Mouse (Mus musculus) brain, embryonic 14.5 days (tissue): ENCODE measurements at regions not wholly inside any gene's neighbourhood (a gene's known extent, or its start where the extent isn't known, plus 50 kb on each side); places are given as distances from the start of the nearest gene placed in this dataset.

Source experiments
- CTCF ChIP-seq: fragments of 200-500 bp; IDR thresholded peaks from 2 replicates; pipeline ENCODE4 v1.5.1; 2012; ENCODE audit warnings: inconsistent platforms, mild to moderate bottlenecking, moderate library complexity, borderline replicate concordance; ENCODE audit not compliant: insufficient read depth, insufficient read length; ENCODE audit errors: extremely low read depth
- POLR2A ChIP-seq: fragments of 200-500 bp; IDR thresholded peaks from 2 replicates; pipeline ENCODE4 v1.6.1; 2012; ENCODE audit warnings: mild to moderate bottlenecking, inconsistent platforms, borderline replicate concordance; ENCODE audit not compliant: poor library complexity, insufficient read depth, insufficient read length, severe bottlenecking; ENCODE audit errors: extremely low read depth

- TF ChIP-seq CTCF (no peak), POLR2A (no peak)
Observed at GRCm38 (mm10) chr15:6014982-6015381, 284.6 kb upstream of the Dab2 start.
